13 mouse cellular contexts compared by ENCODE assay signal in the genomic region with DNA sequence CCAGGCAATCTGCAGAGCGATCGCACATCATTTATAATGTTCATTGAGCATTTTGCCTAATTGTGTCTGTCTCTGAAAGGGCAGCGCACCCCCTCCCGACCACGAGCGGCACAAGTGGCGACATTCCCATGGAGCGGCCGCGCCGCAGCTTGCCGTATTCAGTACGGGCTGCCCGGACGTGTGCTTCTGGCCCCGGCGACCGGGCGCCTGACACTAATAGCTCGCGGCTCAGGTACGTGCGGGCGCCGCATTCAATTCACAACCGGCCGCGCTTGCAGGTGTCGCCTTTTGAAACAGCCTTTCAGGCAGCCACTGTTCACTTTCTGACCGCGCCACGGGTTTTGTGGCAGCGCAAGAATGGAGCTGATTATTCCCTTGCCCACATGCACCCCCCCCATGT. TPM values are rescaled to one million over a fixed set of nuclear protein-coding genes. Genes with fewer than 3 reads are reported as not detected.
DNase-seq lines count a peak whose midpoint lies in the region; ATAC-seq and TF ChIP-seq lines count a peak whose summit lies in the region.
"Had no signal": no experiment of that assay in that cellular context is flagged by ENCODE, and none has a peak within 500 bp of the region (broad histone marks: within the 10 kb centered on the region; RNA-seq: fewer than 3 reads in every experiment).

No protein-coding gene starts in this region.

- H3K27ac ChIP-seq in layer of hippocampus, adult 2 months, result no peak overlapping the region
- no peak overlapping the region for H3K27ac ChIP-seq in embryonic facial prominence, embryonic 12.5 days
- no peak overlapping the region for H3K27ac ChIP-seq in hindbrain, embryonic 16.5 days (ENCODE audit: low read depth, low read length)
- H3K27ac ChIP-seq in neural tube, embryonic 14.5 days (ENCODE audit: low read depth, low read length), result no peak overlapping the region

- 1% methylated on average over 33 of the region's 33 CpGs for WGBS in embryonic facial prominence, embryonic 12.5 days
- WGBS in hindbrain, embryonic 16.5 days, result under 1% methylated on average over 33 of the region's 33 CpGs
- 0% methylated on average over 33 of the region's 33 CpGs for WGBS in neural tube, embryonic 14.5 days

- peak overlapping the region; percentile 33; the same call in 1 of the 2 replicates for H3K4me2 ChIP-seq in embryonic facial prominence, embryonic 12.5 days (replicated peaks)
- H3K4me2 ChIP-seq in hindbrain, embryonic 16.5 days (ENCODE audit: low read length), result peak overlapping the region; percentile 56
- H3K4me2 ChIP-seq in neural tube, embryonic 14.5 days (ENCODE audit: low read depth, low read length), result peak overlapping the region; percentile 39

- no peak for ATAC-seq in embryonic facial prominence, embryonic 12.5 days (ENCODE audit: insufficient number of reproducible peaks, insufficient read depth, low FRiP score, low TSS enrichment)
- ATAC-seq in hindbrain, embryonic 16.5 days, result peak; percentile 59; the same call in 1 of the 2 replicates
- peak; percentile 50; the same call in 1 of the 2 replicates for ATAC-seq in neural tube, embryonic 14.5 days (ENCODE audit: low read depth)

- TF ChIP-seq CTCF in layer of hippocampus, adult 2 months (conservative IDR thresholded peaks at IDR 0.05), result no peak

- H3K9me3 ChIP-seq in embryonic facial prominence, embryonic 12.5 days, result no peaks in the 10 kb centered on the region
- no peaks in the 10 kb centered on the region for H3K9me3 ChIP-seq in hindbrain, embryonic 16.5 days (ENCODE audit: control insufficient read depth, low read length)
- no peaks in the 10 kb centered on the region for H3K9me3 ChIP-seq in neural tube, embryonic 14.5 days (ENCODE audit: control insufficient read depth, low read length)

- no peaks in the 10 kb centered on the region for H3K36me3 ChIP-seq in embryonic facial prominence, embryonic 12.5 days
- no peaks in the 10 kb centered on the region for H3K36me3 ChIP-seq in hindbrain, embryonic 16.5 days (ENCODE audit: control insufficient read depth, insufficient read depth, low read length)
- no peaks in the 10 kb centered on the region for H3K36me3 ChIP-seq in neural tube, embryonic 14.5 days (ENCODE audit: control insufficient read depth, insufficient read depth, low read length)

- peak overlapping the region; percentile 13; the same call in 1 of the 2 replicates for H3K4me3 ChIP-seq in layer of hippocampus, adult 2 months
- peak overlapping the region; percentile 5; the same call in 1 of the 2 replicates for H3K4me3 ChIP-seq in embryonic facial prominence, embryonic 12.5 days
- peak overlapping the region; percentile 37 for H3K4me3 ChIP-seq in hindbrain, embryonic 16.5 days (ENCODE audit: low read length)
- H3K4me3 ChIP-seq in neural tube, embryonic 14.5 days (ENCODE audit: low read depth, low read length), result peak overlapping the region; percentile 27; the same call in 1 of the 2 replicates

- no peak overlapping the region for H3K9ac ChIP-seq in embryonic facial prominence, embryonic 12.5 days
- no peak overlapping the region for H3K9ac ChIP-seq in hindbrain, embryonic 16.5 days (ENCODE audit: low read depth, low read length)
- 0 out of 2 replicates have a peak overlapping the region, but pooled peaks have one; percentile 25 for H3K9ac ChIP-seq in neural tube, embryonic 14.5 days (replicated peaks; ENCODE audit: low read depth, low read length)

- H3K27me3 ChIP-seq in embryonic facial prominence, embryonic 12.5 days, result peaks cover 89% of the 10 kb centered on the region
- H3K27me3 ChIP-seq in hindbrain, embryonic 16.5 days (replicated peaks; ENCODE audit: control insufficient read depth, insufficient read depth, low read length), result peaks cover 67% of the 10 kb centered on the region
- peaks cover 53% of the 10 kb centered on the region for H3K27me3 ChIP-seq in neural tube, embryonic 14.5 days (ENCODE audit: control insufficient read depth, insufficient read depth, low read length)

- no peak for DNase-seq in layer of hippocampus, adult 2 months (ENCODE audit: low spot score in 2 of 2)
- DNase-seq in layer of hippocampus, postnatal 10 days (ENCODE audit: low spot score in 2 of 2), result no peak
- DNase-seq in layer of hippocampus, postnatal 14 days (ENCODE audit: low spot score in 2 of 2), result no peak
- no peak for DNase-seq in layer of hippocampus, adult 9-10 months (ENCODE audit: low spot score)
- DNase-seq in cerebellum, postnatal 4 days (ENCODE audit: low spot score in 2 of 2), result no peak
- DNase-seq: cerebellum, adult 18-20 months; lung, postnatal 10 days; right cerebral cortex, postnatal 14 days had no signal

- H3K4me1 ChIP-seq in embryonic facial prominence, embryonic 12.5 days, result peaks cover 11% of the 10 kb centered on the region
- peaks cover 17% of the 10 kb centered on the region for H3K4me1 ChIP-seq in hindbrain, embryonic 16.5 days (ENCODE audit: control insufficient read depth, insufficient read depth, low read depth, low read length)
- peaks cover 5% of the 10 kb centered on the region; the same call in 1 of the 2 replicates for H3K4me1 ChIP-seq in neural tube, embryonic 14.5 days (ENCODE audit: control insufficient read depth, insufficient read depth, low read length)

RNA-seq across cellular contexts. Expression of a gene that starts 14.7 kb away (rescaled TPM):
- total RNA-seq in layer of hippocampus, adult 2 months (2021), result not detected
- not detected for total RNA-seq in layer of hippocampus, postnatal 10 days (2021)
- 0.15 and 0.28 TPM in 2 replicates for polyA plus RNA-seq in embryonic facial prominence, embryonic 12.5 days (2016; fragmentation: Nextera tagmentation; extraction: Ambion mirVana)
- 1.6 and 1.7 TPM in 2 replicates for polyA plus RNA-seq in hindbrain, embryonic 16.5 days (2015; fragmentation: Nextera tagmentation; extraction: Ambion mirVana)
- 0.23 TPM in 1 of 2 replicates, not detected in the other for polyA plus RNA-seq in neural tube, embryonic 14.5 days (2014; fragmentation: Nextera tagmentation; extraction: Ambion mirVana)
- total RNA-seq in layer of hippocampus, postnatal 14 days (2021), result not detected
- total RNA-seq: granulocyte monocyte progenitor cell, adult 5-6 weeks had no signal
- polyA plus RNA-seq: Patski had no signal

RNA-seq across cellular contexts. Expression of a gene that starts 59.5 kb away (rescaled TPM):
- 10 to 100 TPM; 29.9 to 31.6 TPM for total RNA-seq in layer of hippocampus, adult 2 months (2021)
- 10 to 100 TPM; 17.4 to 19.4 TPM for total RNA-seq in layer of hippocampus, postnatal 10 days (2021)
- 25.4 and 27.7 TPM in 2 replicates for polyA plus RNA-seq in embryonic facial prominence, embryonic 12.5 days (2016; fragmentation: Nextera tagmentation; extraction: Ambion mirVana)
- 10.5 and 12.9 TPM in 2 replicates for polyA plus RNA-seq in hindbrain, embryonic 16.5 days (2015; fragmentation: Nextera tagmentation; extraction: Ambion mirVana)
- polyA plus RNA-seq in neural tube, embryonic 14.5 days (2014; fragmentation: Nextera tagmentation; extraction: Ambion mirVana), result 8.5 TPM in 2 replicates
- 10 to 100 TPM; 22.3 to 22.4 TPM for total RNA-seq in layer of hippocampus, postnatal 14 days (2021)
